Mouse (Mus musculus) adrenal gland (tissue): Measurements from ENCODE around the gene Zfp770.

Experiments used
- intact Hi-C: fragments of 180-260 bp; cut with DNase I; formaldehyde crosslinking; loops from one replicate; pipeline ENCODE4 v1.15.1; 2025
- microRNA-seq, 2 experiments: library from miRNA; unstranded; fragments of <30 nt; microRNA quantifications; one replicate each; pipeline ENCODE4; 2019

Gene Zfp770

DNA sequence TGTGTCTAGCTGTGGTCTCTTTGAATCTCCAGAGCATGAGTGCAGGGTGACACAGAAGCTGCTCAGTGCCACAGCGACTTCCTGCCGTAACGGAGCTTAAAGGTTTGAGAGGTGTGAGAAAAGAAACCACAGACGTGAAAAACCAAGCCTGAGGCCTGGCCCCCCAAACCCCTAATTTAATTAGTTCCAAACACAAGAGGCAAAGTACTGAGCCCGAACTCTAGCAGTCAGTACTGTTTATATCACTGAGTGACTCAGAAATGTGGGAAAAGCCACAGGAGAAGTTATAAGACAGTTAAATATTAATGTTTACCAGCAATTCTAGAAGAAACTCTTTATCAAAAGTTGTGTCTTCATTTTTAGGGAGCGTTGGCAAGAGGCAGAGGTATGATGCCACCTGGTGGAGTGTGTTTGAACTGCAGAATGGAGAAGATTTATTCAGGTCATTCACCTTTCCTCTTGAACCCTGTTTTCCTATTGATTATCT, 55.9 kb downstream of the Zfp770 start:
- intact Hi-C loops: loop anchor here (2.0 to 10.0 kb wide), 2 partner anchors 181 to 279 kb away; no protein-coding TSS in a partner anchor

DNA sequence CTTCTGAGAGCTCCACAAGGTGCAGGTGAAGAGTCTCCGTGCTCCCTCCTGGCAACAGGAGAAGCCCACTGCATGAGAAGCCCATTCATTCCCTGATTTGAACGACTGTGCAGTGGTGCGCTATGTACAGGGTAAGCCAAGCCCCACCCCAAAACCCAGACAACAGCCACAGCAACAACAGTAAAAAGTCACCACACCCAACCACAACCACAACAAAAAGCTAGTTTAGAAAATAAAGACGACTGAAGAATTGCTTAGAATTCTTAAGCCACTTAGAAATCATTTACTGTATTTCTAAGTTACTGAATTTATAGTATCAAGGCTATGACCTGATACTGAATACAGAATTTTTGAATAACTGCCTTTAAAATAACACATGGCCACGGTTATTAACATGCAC, 56.4 kb downstream of the Zfp770 start:
- intact Hi-C loops: loop anchor here (2.0 to 10.0 kb wide), 2 partner anchors 180 to 278 kb away; no protein-coding TSS in a partner anchor

DNA sequence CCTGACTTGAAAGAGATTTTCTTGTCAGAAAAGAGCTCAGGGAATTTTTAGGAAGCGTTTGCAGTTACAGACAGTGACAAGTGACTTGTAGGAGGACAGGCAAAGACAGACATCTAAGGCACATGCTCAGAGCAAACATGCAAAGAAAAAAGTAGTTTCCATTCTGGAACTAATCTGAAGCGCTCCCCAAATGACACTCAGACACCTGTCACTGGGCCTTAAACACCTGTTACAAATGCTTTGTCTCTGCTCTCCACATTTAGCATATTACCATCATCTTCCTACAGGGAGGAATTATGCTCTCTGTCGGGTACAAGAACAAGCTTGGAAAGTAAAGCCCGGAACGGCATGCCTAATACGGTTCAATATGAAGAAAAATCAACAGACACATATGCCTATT, 57.4 kb downstream of the Zfp770 start:
- intact Hi-C loops: loop anchor here (2.0 to 10.0 kb wide), 2 partner anchors 179 to 277 kb away; no protein-coding TSS in a partner anchor

Small RNA genes lying within 50 kb of the gene (microRNA-seq; reads per million reads assigned to microRNA genes)
- 0.23 to 0.25 reads per million in 2 experiments for gene Mir7002
